Mouse (Mus musculus) urinary bladder, postnatal 25 days (tissue): ENCODE measurements around the gene Cfap52.

Experiments used
- DNase-seq: peaks from one replicate; pipeline ENCODE4 v3.0.0; 2022; ENCODE audit warnings: low spot score

Cfap52 gene

GRCm38 (mm10) chr11:67965242-67965883, at the start of gene Cfap52:
TSS of gene Cfap52 (minus strand) at chr11:67965651.
- peak; percentile 83 for DNase-seq

GRCm38 (mm10) chr11:68012207-68012606, 46.8 kb upstream of the Cfap52 start:
- no peak for DNase-seq

- no peak for DNase-seq
Observed at GRCm38 (mm10) chr11:68009377-68009776, 43.9 kb upstream of the Cfap52 start.

GRCm38 (mm10) chr11:68007645-68008044, 42.2 kb upstream of the Cfap52 start:
- DNase-seq = no peak

GRCm38 (mm10) chr11:68006216-68006789, 40.9 kb upstream of the Cfap52 start:
- no peak for DNase-seq

- DNase-seq = peak; percentile 69
Observed at GRCm38 (mm10) chr11:68004191-68004590, 38.7 kb upstream of the Cfap52 start.

GRCm38 (mm10) chr11:67999629-68000028, 34.2 kb upstream of the Cfap52 start:
- no peak for DNase-seq

- DNase-seq = no peak
Observed at GRCm38 (mm10) chr11:67998905-67999304, 33.5 kb upstream of the Cfap52 start.

GRCm38 (mm10) chr11:67995965-67996364, 30.5 kb upstream of the Cfap52 start:
- DNase-seq = no peak

GRCm38 (mm10) chr11:67991240-67991639, 25.8 kb upstream of the Cfap52 start:
- no peak for DNase-seq

GRCm38 (mm10) chr11:67983564-67983963, 18.1 kb upstream of the Cfap52 start:
- no peak for DNase-seq

- no peak for DNase-seq
Observed at GRCm38 (mm10) chr11:67975252-67975651, 9.8 kb upstream of the Cfap52 start.

- no peak for DNase-seq
Observed at GRCm38 (mm10) chr11:67973225-67973624, 7.8 kb upstream of the Cfap52 start.

GRCm38 (mm10) chr11:67972606-67973005, 7.2 kb upstream of the Cfap52 start:
- DNase-seq = no peak

GRCm38 (mm10) chr11:67967831-67968230, 2.4 kb upstream of the Cfap52 start:
- no peak for DNase-seq

GRCm38 (mm10) chr11:67965905-67966878, 741 bp upstream of the Cfap52 start, which contains the start of gene Stx8:
TSS of gene Stx8 (plus strand) at chr11:67966193.
- DNase-seq = peak; percentile 98

- DNase-seq = no peak
Observed at GRCm38 (mm10) chr11:67964110-67964509, 1.3 kb downstream of the Cfap52 start.

- no peak for DNase-seq
Observed at GRCm38 (mm10) chr11:67954413-67954812, 11.0 kb downstream of the Cfap52 start.

GRCm38 (mm10) chr11:67953604-67954003, 11.8 kb downstream of the Cfap52 start:
- DNase-seq = no peak

- no peak for DNase-seq
Observed at GRCm38 (mm10) chr11:67949475-67949874, 16.0 kb downstream of the Cfap52 start.

GRCm38 (mm10) chr11:67948229-67948628, 17.2 kb downstream of the Cfap52 start:
- DNase-seq = no peak

- DNase-seq = no peak
Observed at GRCm38 (mm10) chr11:67932156-67932555, 33.3 kb downstream of the Cfap52 start.
